Mouse (Mus musculus) hindbrain, embryonic 13.5 days (tissue): Measurements from ENCODE around the gene Zkscan17. TPM values are rescaled to one million over a fixed set of nuclear protein-coding genes. Genes with fewer than 3 reads are reported as not detected.

ENCODE experiments used
- ATAC-seq: fragments of 200-750 bp; cut with Nextera tagmentation; 2 replicates; pipeline ENCODE4 v1.8.0; 2017; ENCODE audit warnings: moderate TSS enrichment; ENCODE audit not compliant: low FRiP score
- H3K27ac ChIP-seq: fragments of 300-500 bp; sonication (generic); 2 replicates; pipeline ENCODE4 v1.5.1; 2015; ENCODE audit warnings: inconsistent platforms, mild to moderate bottlenecking, moderate library complexity
- H3K27me3 ChIP-seq: fragments of 300-500 bp; sonication (generic); 2 replicates; pipeline ENCODE4 v1.6.1; 2015; ENCODE audit warnings: mild to moderate bottlenecking, inconsistent platforms
- H3K36me3 ChIP-seq: fragments of 300-500 bp; sonication (generic); 2 replicates; pipeline ENCODE4 v1.6.1; 2015; ENCODE audit warnings: mild to moderate bottlenecking, inconsistent platforms
- H3K4me1 ChIP-seq: fragments of 300-500 bp; sonication (generic); replicated peaks from 2 replicates; pipeline ENCODE4 v1.6.1; 2015; ENCODE audit warnings: inconsistent platforms
- H3K4me2 ChIP-seq: fragments of 300-500 bp; sonication (generic); 2 replicates; pipeline ENCODE4 v1.6.1; 2015; ENCODE audit warnings: inconsistent platforms, mild to moderate bottlenecking, moderate library complexity
- H3K4me3 ChIP-seq: fragments of 300-500 bp; sonication (generic); 2 replicates; pipeline ENCODE4 v1.5.1; 2015; ENCODE audit warnings: mild to moderate bottlenecking, inconsistent platforms
- H3K9ac ChIP-seq: fragments of 300-500 bp; sonication (generic); 2 replicates; pipeline ENCODE4 v1.6.1; 2015; ENCODE audit warnings: mild to moderate bottlenecking, inconsistent platforms
- H3K9me3 ChIP-seq: fragments of 300-500 bp; sonication (generic); 2 replicates; pipeline ENCODE4 v1.6.1; 2016; ENCODE audit warnings: inconsistent platforms
- whole genome bisulfite sequencing: fragments of 180-500 bp; shearing (Covaris S2); methylation state at CpG from one replicate; pipeline ENCODE4 v1.1.7; 2015; 5-methylcytosine and 5-hydroxymethylcytosine counted together
- polyA plus RNA-seq: library from polyadenylated mRNA; unstranded; fragments of >200 nt; fragmentation: Nextera tagmentation; extraction: Ambion mirVana; gene quantifications from 2 replicates; pipeline ENCODE4 v1.2.1, GENCODE M21; 2015

Gene Zkscan17
- polyA plus RNA-seq, 1 experiment from 2014 or later: 14.8 TPM

DNA sequence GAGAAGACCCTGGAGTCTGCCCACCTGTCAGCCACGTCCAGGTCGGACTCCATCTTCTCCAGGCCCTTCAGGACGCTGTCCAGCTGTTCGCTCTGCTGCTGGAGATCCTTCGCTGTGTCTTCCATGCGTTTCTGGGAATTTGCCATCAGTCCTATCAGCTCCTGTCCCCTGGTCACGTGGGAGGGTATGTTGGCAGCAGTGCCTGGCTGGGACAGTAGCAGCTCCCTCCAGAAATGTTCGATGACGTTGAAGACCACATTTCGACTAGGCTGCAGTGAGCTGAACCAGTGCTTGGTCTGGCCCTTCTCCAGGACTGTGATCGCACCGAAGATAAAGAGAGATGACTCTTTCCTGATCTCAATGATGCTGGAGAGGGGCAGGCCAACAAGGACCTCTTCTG is 88.6 kb downstream of the Zkscan17 start:
- no peak for ATAC-seq
- H3K9ac ChIP-seq: no peak overlapping the region
- no peaks in the 10 kb centered on the region; the same call in 1 of the 2 replicates for H3K9me3 ChIP-seq
- H3K4me1 ChIP-seq: 0 out of 2 replicates have a peak, but pooled peaks cover 5% of the 10 kb centered on the region
- no peaks in the 10 kb centered on the region for H3K27me3 ChIP-seq
- peaks cover 70% of the 10 kb centered on the region for H3K36me3 ChIP-seq
- H3K27ac ChIP-seq: no peak overlapping the region
- H3K4me2 ChIP-seq: no peak overlapping the region
- no peak overlapping the region for H3K4me3 ChIP-seq
- 97% methylated on average over 12 of the region's 12 CpGs for WGBS

Other genes starting within 250 kb of the Zkscan17 start
- 1.4 and 4.1 TPM in 2 replicates for gene Wnt3a, start 236.0 kb downstream of the Zkscan17 start, polyA plus RNA-seq
- gene Wnt9a, start 219.8 kb downstream of the Zkscan17 start, polyA plus RNA-seq: 3.6 and 5.0 TPM in 2 replicates
- not detected in 2 replicates for gene Prss38, start 151.1 kb downstream of the Zkscan17 start, polyA plus RNA-seq
- gene Jmjd4, start 76.7 kb downstream of the Zkscan17 start, polyA plus RNA-seq: 14.3 and 15.2 TPM in 2 replicates
- 448 and 460 TPM in 2 replicates for gene Snap47, start 75.6 kb downstream of the Zkscan17 start, polyA plus RNA-seq
- 12.7 and 13.2 TPM in 2 replicates for gene Zfp867, start 54.3 kb downstream of the Zkscan17 start, polyA plus RNA-seq
- 0.18 and 0.21 TPM in 2 replicates for gene Nlrp3, start 14.8 kb upstream of the Zkscan17 start, polyA plus RNA-seq
- not detected in 2 replicates for gene Olfr222, start 49.5 kb upstream of the Zkscan17 start, polyA plus RNA-seq
- not detected in 2 replicates for gene Olfr223, start 66.5 kb upstream of the Zkscan17 start, polyA plus RNA-seq
- 36.6 and 37.9 TPM in 2 replicates for gene Mprip, start 134.6 kb upstream of the Zkscan17 start, polyA plus RNA-seq